Mouse (Mus musculus) adrenal gland, adult (tissue): ENCODE results near the gene Fgr.

Source experiments
- DNase-seq, 2 experiments: peaks; one replicate each; pipeline ENCODE4 v3.0.0; 2022 to 2023; ENCODE audit warnings: low spot score in 1 of 2; ENCODE audit not compliant: inconsistent age in 2 of 2

The Fgr gene

GRCm38 (mm10) chr4:133014896-133015709 is 41.2 kb downstream of the Fgr start:
- peak; percentile 33 to 65 for DNase-seq

- DNase-seq = peak; percentile 41 to 75
These were observed 42.1 kb downstream of the Fgr start for GRCm38 (mm10) chr4:133015710-133016651.

GRCm38 (mm10) chr4:133016677-133017415 is 43.0 kb downstream of the Fgr start:
- DNase-seq = peak; percentile 35 to 59

DNA sequence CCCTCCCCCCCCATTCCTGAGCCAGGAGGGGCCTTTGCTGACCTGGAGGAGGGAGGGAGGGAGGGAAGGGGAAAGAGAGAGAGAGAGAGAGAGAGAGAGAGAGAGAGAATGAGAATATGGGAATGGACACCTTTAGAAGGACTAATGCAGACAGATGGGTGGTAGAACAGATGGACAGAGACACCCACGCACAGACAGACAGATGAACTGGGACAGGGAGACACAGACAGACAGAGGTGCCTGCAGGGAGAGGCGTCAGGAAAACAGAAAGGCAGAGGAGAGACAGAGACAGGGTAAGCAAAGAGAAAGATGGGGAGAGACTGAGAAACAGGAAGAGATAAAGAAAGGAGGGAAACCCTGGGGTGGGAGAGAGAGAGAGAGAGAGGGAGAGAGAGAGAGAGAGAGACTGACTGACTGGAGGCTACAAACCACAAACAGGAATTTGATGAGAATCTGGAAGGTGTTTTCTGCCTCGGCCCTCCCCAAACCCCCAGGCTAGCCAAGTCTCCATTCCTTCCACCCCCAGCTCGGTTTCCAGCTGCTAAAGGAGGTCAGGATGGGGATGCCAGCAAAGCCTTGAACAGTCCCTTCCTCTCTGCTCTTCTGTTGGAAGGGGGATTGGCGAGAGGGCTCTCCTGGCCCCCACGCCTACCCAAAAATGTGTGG is 43.8 kb downstream of the Fgr start:
- DNase-seq = no peak

DNA sequence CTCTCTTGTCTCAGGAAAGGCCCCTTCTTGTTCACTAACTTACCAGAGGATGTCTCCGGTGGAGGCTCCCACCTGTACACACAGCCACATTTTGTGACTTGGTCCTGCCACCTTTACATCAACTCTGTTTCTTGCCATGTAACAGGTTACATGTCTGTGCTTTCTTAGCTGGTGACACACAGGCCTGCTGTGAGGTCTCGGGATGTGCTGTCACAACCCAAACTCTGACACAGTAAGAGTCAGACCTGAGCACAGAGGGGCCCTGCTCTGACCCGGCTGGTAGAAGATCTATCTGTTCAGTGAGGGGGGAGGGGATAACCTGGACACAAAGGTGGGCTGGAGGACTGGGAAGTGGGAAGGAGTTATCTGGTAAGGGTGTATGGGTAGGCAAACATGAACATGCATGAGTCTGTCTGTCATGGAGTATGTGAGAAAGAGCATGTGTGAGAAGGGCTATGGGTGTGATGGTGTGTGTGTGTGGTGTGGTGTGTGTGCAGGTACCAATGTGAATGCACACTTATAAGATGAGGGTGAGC is 44.4 kb downstream of the Fgr start:
- peak in 1 of 2 experiments; percentile 36 for DNase-seq

- DNase-seq = no peak
These were observed 46.8 kb downstream of the Fgr start for GRCm38 (mm10) chr4:133020721-133021120.

- peak in 1 of 2 experiments; percentile 67 for DNase-seq
These were observed 47.3 kb downstream of the Fgr start for GRCm38 (mm10) chr4:133021181-133021671.

GRCm38 (mm10) chr4:133022217-133022616 is 48.3 kb downstream of the Fgr start:
- DNase-seq = peak in 1 of 2 experiments; percentile 51

- DNase-seq = peak in 1 of 2 experiments; percentile 37
These were observed 49.2 kb downstream of the Fgr start for GRCm38 (mm10) chr4:133022954-133023635.

DNA sequence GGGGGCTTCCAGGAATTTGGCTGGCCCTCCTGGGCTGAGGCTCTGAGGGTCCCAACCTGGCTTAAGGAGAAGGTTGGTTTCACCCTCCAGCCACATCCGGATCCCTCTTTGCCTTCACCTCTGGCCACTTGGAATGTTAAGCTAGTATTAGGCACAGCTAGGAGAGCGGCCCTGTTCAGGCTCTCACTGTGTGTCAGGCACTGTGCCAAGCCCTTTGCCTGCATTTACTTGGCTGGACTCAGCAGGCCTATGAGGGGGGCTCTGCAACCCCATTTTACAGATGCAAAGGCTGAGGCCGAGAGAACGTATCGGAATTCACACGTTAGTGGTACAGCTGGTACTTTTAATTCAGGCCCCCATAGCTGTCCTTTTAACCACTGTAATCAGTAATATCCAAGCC is 49.7 kb downstream of the Fgr start:
- DNase-seq = no peak

DNA sequence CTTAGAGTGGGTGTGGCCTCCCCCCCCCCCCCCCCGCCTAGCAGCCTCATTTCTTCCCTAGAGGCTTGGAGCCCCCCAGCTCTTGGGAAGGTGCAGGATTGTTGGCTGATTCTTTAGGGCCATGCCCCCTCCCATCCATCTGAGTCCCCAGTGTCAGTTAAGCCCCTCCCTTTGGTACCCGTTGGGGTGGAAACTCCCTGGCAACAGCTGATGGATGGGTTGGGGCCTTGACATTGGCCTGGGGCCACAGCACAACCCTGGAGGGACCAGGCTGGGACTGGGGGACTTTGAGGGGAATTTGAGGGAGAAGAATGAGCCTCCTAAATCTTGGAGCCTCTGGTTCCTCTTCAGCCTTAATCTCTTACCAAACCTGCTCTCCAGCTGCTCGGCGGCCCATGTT is 50.5 kb downstream of the Fgr start:
- DNase-seq = no peak

GRCm38 (mm10) chr4:133024969-133025685 is 51.2 kb downstream of the Fgr start:
- peak; percentile 72 to 86 for DNase-seq

DNA sequence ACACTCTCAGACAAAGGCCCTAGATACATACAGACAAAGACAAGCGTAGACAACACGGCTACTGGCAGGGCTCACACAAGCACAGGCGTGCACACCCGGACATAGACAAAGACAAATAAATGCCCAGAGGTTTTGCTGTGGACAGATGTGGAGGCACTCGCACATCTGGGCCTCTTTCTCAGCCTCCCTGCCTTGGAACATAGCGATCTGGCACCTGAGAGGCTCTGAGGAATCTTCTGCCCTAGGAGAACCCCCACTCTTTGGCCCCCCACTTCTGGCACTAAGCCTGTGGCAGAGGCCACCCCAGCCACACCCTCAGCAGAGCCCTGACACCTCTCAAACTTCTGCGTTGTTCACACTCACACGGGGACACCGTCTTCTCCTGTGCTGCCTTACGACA is 52.4 kb downstream of the Fgr start:
- peak; percentile 32 to 73 for DNase-seq

DNA sequence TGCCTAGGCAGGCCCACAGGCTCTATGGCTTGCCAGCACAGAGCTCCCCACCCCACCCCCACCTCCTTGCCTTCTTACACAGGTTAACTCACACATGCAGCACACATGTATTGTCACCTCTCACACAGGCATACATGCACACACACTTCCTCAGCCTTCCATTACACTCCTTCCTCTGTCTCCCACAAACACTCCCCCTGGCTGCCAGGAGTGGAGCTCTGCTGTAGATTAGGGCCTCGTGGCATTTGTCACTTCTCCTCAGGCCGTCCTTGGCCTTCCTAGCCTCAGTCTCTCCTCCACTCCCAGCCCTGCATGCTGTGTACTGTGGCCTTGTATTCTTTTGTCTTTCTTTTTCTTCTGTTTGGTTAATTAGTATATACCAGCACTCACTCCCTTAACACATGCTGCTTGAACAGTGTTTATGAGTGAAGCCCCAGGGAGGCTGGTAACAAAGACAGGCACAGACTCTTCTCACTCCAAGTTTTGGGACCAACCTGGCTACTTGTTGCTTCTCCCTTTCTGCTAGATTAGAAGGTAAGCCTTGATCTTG is 53.0 kb downstream of the Fgr start:
- DNase-seq = peak; percentile 59 to 86

DNA sequence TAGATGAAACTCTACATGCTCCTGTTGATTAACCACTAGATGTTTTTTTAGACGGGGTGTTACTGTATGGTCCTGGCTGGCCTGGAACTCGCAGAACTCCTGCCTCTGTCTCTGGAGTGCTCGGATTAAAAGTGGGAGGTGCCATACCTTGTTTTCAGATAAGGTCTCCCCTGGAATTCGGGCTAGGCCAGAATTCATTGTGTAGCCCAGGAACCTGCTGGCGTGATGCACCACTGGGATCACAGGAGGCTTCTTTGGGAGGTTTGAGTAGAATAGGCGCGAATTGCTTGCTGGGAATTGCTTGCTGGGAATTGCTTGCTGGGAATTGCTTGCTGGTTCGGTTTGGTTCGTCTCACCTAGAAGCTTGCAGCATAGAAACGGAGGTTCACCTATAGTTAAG is 53.8 kb downstream of the Fgr start:
- DNase-seq = no peak

- peak; percentile 73 to 88 for DNase-seq
These were observed 54.3 kb downstream of the Fgr start for GRCm38 (mm10) chr4:133028193-133028592.

GRCm38 (mm10) chr4:133028875-133029274 is 55.0 kb downstream of the Fgr start:
- DNase-seq = no peak

- DNase-seq = no peak
These were observed 58.7 kb downstream of the Fgr start for GRCm38 (mm10) chr4:133032410-133033095.
